Mouse (Mus musculus): ENCODE measurements around the gene Podxl2. TPM values are rescaled to one million over a fixed set of nuclear protein-coding genes. Genes with fewer than 3 reads are reported as not detected.
A peak's percentile ranks its signal among the peaks of the same experiment; 100 is the strongest.

Podxl2 gene
- polyA plus RNA-seq, 1 experiment from 2014 or later, result 36.3 TPM

DNA sequence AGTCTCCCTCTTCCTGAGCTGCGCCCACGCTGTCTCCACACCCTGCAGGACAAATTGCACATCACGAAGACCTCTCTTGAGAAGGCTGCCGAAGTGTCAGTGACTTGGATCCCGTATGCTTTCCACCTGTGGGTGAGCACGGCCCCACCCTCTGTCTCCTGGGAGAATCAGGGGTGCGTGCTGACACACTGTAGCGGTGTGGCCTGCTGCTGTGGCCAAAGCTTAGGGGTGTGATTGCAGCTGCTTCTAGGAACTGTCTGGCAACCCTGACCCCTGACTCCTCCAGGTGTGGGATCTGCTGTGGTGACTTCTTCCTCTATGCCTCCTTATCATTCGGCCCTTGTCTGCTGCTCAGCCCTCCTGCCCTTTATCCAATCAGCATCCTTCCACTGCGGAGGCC, 61.0 kb downstream of the Podxl2 start:
- TF ChIP-seq CTCF (IDR thresholded peaks at IDR 0.05; ENCODE audit: low read depth), result no peak
- ATAC-seq, result no peak

GRCm38 (mm10) chr6:88812886-88813285, 62.0 kb downstream of the Podxl2 start:
- Histone ChIP-seq H3K9ac (ENCODE audit: low read depth, low read length) (no peak overlapping the region), H3K36me3 (ENCODE audit: control insufficient read depth, insufficient read depth) (no peaks in the 10 kb centered on the region; the same call in 1 of the 2 replicates), H3K4me1 (replicated peaks; ENCODE audit: control insufficient read depth, insufficient read depth, low read length) (no peaks in the 10 kb centered on the region), H3K27ac (ENCODE audit: low read depth, low read length) (no peak overlapping the region), H3K4me2 (replicated peaks; ENCODE audit: low read depth) (no peak overlapping the region), H3K4me3 (ENCODE audit: low read depth, low read length) (no peak overlapping the region), H3K9me3 (ENCODE audit: control insufficient read depth) (no peaks in the 10 kb centered on the region), H3K27me3 (replicated peaks; ENCODE audit: control insufficient read depth, insufficient read depth, low read length) (no peaks in the 10 kb centered on the region)
- whole genome bisulfite sequencing, result 82% methylated on average over 3 of the region's 3 CpGs
- no peak for ATAC-seq
- peak; percentile 81 for TF ChIP-seq CTCF (IDR thresholded peaks at IDR 0.05; ENCODE audit: low read depth)

More for the DNA sequence above, 61.0 kb downstream of the Podxl2 start:
- no peaks in the 10 kb centered on the region for H3K36me3 ChIP-seq (ENCODE audit: control insufficient read depth, insufficient read depth)
- no peaks in the 10 kb centered on the region for H3K9me3 ChIP-seq (ENCODE audit: control insufficient read depth)
- H3K27ac ChIP-seq (ENCODE audit: low read depth, low read length), result no peak overlapping the region
- no peaks in the 10 kb centered on the region for H3K27me3 ChIP-seq (replicated peaks; ENCODE audit: control insufficient read depth, insufficient read depth, low read length)
- no peaks in the 10 kb centered on the region for H3K4me1 ChIP-seq (replicated peaks; ENCODE audit: control insufficient read depth, insufficient read depth, low read length)
- H3K4me2 ChIP-seq (replicated peaks; ENCODE audit: low read depth), result no peak overlapping the region
- H3K4me3 ChIP-seq (ENCODE audit: low read depth, low read length), result no peak overlapping the region
- WGBS, result 75% methylated on average over 10 of the region's 10 CpGs
- H3K9ac ChIP-seq (ENCODE audit: low read depth, low read length), result no peak overlapping the region

DNA sequence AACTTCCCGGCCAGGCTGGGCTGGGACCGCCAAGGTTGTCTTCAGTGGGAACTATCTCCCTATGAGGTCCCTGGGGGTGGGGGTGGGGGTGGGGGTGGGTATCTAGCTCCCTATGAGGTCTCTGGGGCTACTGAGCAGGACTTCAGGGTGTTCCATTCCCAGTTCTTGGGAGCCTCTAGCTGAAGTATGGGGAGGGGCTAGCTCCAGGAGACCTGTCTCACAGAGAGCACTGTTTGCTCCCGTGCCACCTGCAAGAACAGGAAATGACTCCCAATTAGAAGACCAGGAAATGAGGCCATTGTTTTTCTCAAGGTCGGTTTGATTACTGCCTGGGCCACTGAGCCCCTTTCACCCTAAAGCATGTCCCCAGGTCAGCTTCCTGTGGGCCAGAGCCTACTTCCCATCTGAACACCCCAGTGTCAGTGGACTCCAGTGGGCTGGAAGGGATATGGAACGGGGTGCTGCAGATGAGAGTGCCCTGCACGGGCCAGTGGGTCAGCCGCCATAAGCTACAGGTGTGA, 62.9 kb downstream of the Podxl2 start:
- Histone ChIP-seq H3K9me3 (ENCODE audit: control insufficient read depth) (no peaks in the 10 kb centered on the region), H3K4me3 (ENCODE audit: low read depth, low read length) (no peak overlapping the region), H3K4me1 (replicated peaks; ENCODE audit: control insufficient read depth, insufficient read depth, low read length) (no peaks in the 10 kb centered on the region), H3K9ac (ENCODE audit: low read depth, low read length) (no peak overlapping the region), H3K27me3 (replicated peaks; ENCODE audit: control insufficient read depth, insufficient read depth, low read length) (no peaks in the 10 kb centered on the region), H3K27ac (ENCODE audit: low read depth, low read length) (no peak overlapping the region), H3K4me2 (replicated peaks; ENCODE audit: low read depth) (no peak overlapping the region), H3K36me3 (ENCODE audit: control insufficient read depth, insufficient read depth) (no peaks in the 10 kb centered on the region; the same call in 1 of the 2 replicates)
- TF ChIP-seq CTCF (IDR thresholded peaks at IDR 0.05; ENCODE audit: low read depth), result no peak
- peak; percentile 11; the same call in 1 of the 2 replicates for ATAC-seq
- 45% methylated on average over 7 of the region's 7 CpGs for WGBS

DNA sequence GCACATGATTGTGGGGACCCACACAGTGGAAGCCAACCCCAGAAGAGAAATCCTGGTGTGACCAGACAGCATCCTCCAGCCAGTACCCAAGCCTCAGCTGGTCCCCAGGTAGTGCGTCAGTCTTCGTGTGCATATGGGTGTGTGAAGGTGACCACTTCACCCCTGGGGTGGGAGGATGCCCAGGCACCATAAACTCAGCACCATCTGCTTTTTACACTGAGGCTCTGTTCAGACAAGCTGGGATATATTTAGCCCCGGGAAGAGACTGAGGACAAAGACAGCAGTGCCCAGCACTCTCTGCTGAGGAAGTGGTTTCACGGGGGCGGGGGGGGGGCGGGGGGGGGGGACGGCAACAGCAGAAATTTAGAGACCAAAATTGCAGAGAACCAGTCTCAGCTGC, 63.4 kb downstream of the Podxl2 start:
- H3K9ac ChIP-seq (ENCODE audit: low read depth, low read length), result no peak overlapping the region
- no peak for ATAC-seq
- H3K9me3 ChIP-seq (ENCODE audit: control insufficient read depth), result no peaks in the 10 kb centered on the region
- H3K4me1 ChIP-seq (replicated peaks; ENCODE audit: control insufficient read depth, insufficient read depth, low read length), result no peaks in the 10 kb centered on the region
- 54% methylated on average over 4 of the region's 7 CpGs for WGBS
- no peak overlapping the region for H3K4me3 ChIP-seq (ENCODE audit: low read depth, low read length)
- no peaks in the 10 kb centered on the region; the same call in 1 of the 2 replicates for H3K36me3 ChIP-seq (ENCODE audit: control insufficient read depth, insufficient read depth)
- no peak overlapping the region for H3K4me2 ChIP-seq (replicated peaks; ENCODE audit: low read depth)
- no peaks in the 10 kb centered on the region for H3K27me3 ChIP-seq (replicated peaks; ENCODE audit: control insufficient read depth, insufficient read depth, low read length)
- H3K27ac ChIP-seq (ENCODE audit: low read depth, low read length), result no peak overlapping the region
- TF ChIP-seq CTCF (IDR thresholded peaks at IDR 0.05; ENCODE audit: low read depth), result no peak

DNA sequence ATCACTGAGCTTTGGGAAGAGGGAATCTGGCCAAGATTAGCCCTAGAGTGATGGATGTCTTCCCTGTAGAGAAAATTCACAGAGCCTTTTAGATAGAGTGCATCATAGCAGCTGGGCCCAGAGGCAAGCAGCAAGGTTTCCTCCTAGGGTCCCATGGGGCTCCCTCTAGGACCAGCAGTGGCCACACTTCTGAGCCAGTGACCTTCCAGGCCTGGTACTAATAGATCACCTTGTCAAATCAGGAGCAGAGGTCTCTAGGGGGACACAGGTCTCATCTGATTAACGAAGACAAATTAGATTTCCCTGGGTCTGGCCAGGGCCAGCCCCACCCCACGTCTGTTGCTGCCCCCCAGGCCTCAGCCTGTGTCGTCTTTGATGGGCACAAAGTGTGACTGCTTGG, 64.6 kb downstream of the Podxl2 start:
- H3K4me3 ChIP-seq (ENCODE audit: low read depth, low read length), result no peak overlapping the region
- no peaks in the 10 kb centered on the region for H3K9me3 ChIP-seq (ENCODE audit: control insufficient read depth)
- no peaks in the 10 kb centered on the region for H3K27me3 ChIP-seq (replicated peaks; ENCODE audit: control insufficient read depth, insufficient read depth, low read length)
- no peaks in the 10 kb centered on the region; the same call in 1 of the 2 replicates for H3K36me3 ChIP-seq (ENCODE audit: control insufficient read depth, insufficient read depth)
- no peak overlapping the region for H3K27ac ChIP-seq (ENCODE audit: low read depth, low read length)
- no peak overlapping the region for H3K9ac ChIP-seq (ENCODE audit: low read depth, low read length)
- H3K4me1 ChIP-seq (replicated peaks; ENCODE audit: control insufficient read depth, insufficient read depth, low read length), result no peaks in the 10 kb centered on the region
- no peak overlapping the region for H3K4me2 ChIP-seq (replicated peaks; ENCODE audit: low read depth)
- TF ChIP-seq CTCF (IDR thresholded peaks at IDR 0.05; ENCODE audit: low read depth), result no peak
- no peak for ATAC-seq
- 39% methylated on average over 3 of the region's 3 CpGs for WGBS

- Histone ChIP-seq H3K36me3 (ENCODE audit: control insufficient read depth, insufficient read depth) (no peaks in the 10 kb centered on the region; the same call in 1 of the 2 replicates), H3K9ac (ENCODE audit: low read depth, low read length) (no peak overlapping the region), H3K4me3 (ENCODE audit: low read depth, low read length) (no peak overlapping the region), H3K27me3 (replicated peaks; ENCODE audit: control insufficient read depth, insufficient read depth, low read length) (no peaks in the 10 kb centered on the region), H3K4me1 (replicated peaks; ENCODE audit: control insufficient read depth, insufficient read depth, low read length) (no peaks in the 10 kb centered on the region), H3K27ac (ENCODE audit: low read depth, low read length) (no peak overlapping the region), H3K4me2 (replicated peaks; ENCODE audit: low read depth) (no peak overlapping the region), H3K9me3 (ENCODE audit: control insufficient read depth) (no peaks in the 10 kb centered on the region)
- TF ChIP-seq CTCF (IDR thresholded peaks at IDR 0.05; ENCODE audit: low read depth), result no peak
- ATAC-seq, result no peak
- WGBS, result 59% methylated on average over 23 of the region's 23 CpGs
Observed at GRCm38 (mm10) chr6:88809091-88810037, 65.5 kb downstream of the Podxl2 start.
